Mouse (Mus musculus) ES-E14 (cell line): ENCODE data around the gene Rtn3.

Experiments used
- MAFK ChIP-seq: IDR thresholded peaks from 2 replicates; pipeline ENCODE4 v1.6.1; 2014; ENCODE audit warnings: mild to moderate bottlenecking, low read depth, low read length, inconsistent platforms; ENCODE audit not compliant: insufficient read depth
- ZNF384 ChIP-seq: IDR thresholded peaks from 2 replicates; pipeline ENCODE4 v1.6.1; 2012; ENCODE audit warnings: low read depth, low read length, inconsistent platforms

- TF ChIP-seq MAFK (no peak), ZNF384 (no peak)
Observed at GRCm38 (mm10) chr19:7377639-7378038, 105.4 kb downstream of the Rtn3 start.
